Mouse (Mus musculus) liver (tissue): ENCODE data around the gene Anp32a.

ENCODE experiments used
- DNase-seq: peaks from one replicate; pipeline ENCODE4 v3.0.0-alpha.2; 2020; ENCODE audit warnings: mixed read lengths

Anp32a gene

GRCm38 (mm10) chr9:62347201-62347600, 6.1 kb downstream of the Anp32a start:
- no peak for DNase-seq

- DNase-seq, result no peak
These were observed 7.0 kb downstream of the Anp32a start for GRCm38 (mm10) chr9:62348050-62348449.

- DNase-seq, result no peak
These were observed 7.4 kb downstream of the Anp32a start for GRCm38 (mm10) chr9:62348467-62348985.

- no peak for DNase-seq
These were observed 8.2 kb downstream of the Anp32a start for GRCm38 (mm10) chr9:62349250-62349649.

GRCm38 (mm10) chr9:62350721-62351120, 9.6 kb downstream of the Anp32a start:
- DNase-seq, result no peak

- no peak for DNase-seq
These were observed 10.1 kb downstream of the Anp32a start for GRCm38 (mm10) chr9:62351200-62351599.

- peak; percentile 76 for DNase-seq
These were observed 12.7 kb downstream of the Anp32a start for GRCm38 (mm10) chr9:62353784-62354183.

- no peak for DNase-seq
These were observed 14.0 kb downstream of the Anp32a start for GRCm38 (mm10) chr9:62354838-62355719.

GRCm38 (mm10) chr9:62355763-62356162, 14.7 kb downstream of the Anp32a start:
- DNase-seq, result no peak

- no peak for DNase-seq
These were observed 16.5 kb downstream of the Anp32a start for GRCm38 (mm10) chr9:62357593-62357992.

- no peak for DNase-seq
These were observed 17.8 kb downstream of the Anp32a start for GRCm38 (mm10) chr9:62358851-62359250.

GRCm38 (mm10) chr9:62360889-62361288, 19.8 kb downstream of the Anp32a start:
- no peak for DNase-seq

- no peak for DNase-seq
These were observed 21.8 kb downstream of the Anp32a start for GRCm38 (mm10) chr9:62362835-62363385.

- peak; percentile 81 for DNase-seq
These were observed 22.5 kb downstream of the Anp32a start for GRCm38 (mm10) chr9:62363619-62364018.

GRCm38 (mm10) chr9:62364216-62364615, 23.1 kb downstream of the Anp32a start:
- no peak for DNase-seq

GRCm38 (mm10) chr9:62364831-62365230, 23.7 kb downstream of the Anp32a start:
- no peak for DNase-seq

GRCm38 (mm10) chr9:62365326-62366080, 24.4 kb downstream of the Anp32a start:
- no peak for DNase-seq

GRCm38 (mm10) chr9:62366478-62367458, 25.7 kb downstream of the Anp32a start:
- DNase-seq, result no peak

GRCm38 (mm10) chr9:62367510-62368071, 26.5 kb downstream of the Anp32a start:
- DNase-seq, result no peak

- no peak for DNase-seq
These were observed 27.3 kb downstream of the Anp32a start for GRCm38 (mm10) chr9:62368256-62368905.

GRCm38 (mm10) chr9:62369172-62369571, 28.1 kb downstream of the Anp32a start:
- DNase-seq, result no peak
